Mouse (Mus musculus): ENCODE data around the gene Cd28.

Gene Cd28

DNA sequence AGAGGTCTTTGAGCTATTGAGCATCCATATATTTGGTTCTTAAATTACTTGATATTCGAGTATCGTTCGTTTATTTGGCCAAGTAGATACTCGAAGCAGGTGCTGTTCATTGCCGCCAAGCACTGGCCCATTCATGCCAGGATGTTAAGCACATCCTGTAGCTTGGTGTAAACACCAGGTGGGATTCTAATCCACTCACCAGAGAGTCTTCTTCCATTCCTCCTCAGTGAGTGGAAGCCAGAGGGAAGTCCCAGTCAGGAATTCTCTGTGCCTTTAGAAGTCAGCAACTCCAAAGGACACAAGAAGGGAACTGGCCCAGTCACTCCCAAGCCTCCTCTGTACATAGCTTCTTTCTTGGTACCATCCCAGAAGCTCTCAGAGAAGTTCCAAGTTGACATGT lies at the start of gene Cd28:
Gene Cd28 (plus strand): TSS at position 234 of the 400 bp plus-strand sequence.
- no peak for DNase-seq (ENCODE audit: low spot score)

GRCm38 (mm10) chr1:60667873-60668616 lies 48.6 kb upstream of the Cd28 start:
- DNase-seq (ENCODE audit: low spot score) = peak; percentile 43

DNA sequence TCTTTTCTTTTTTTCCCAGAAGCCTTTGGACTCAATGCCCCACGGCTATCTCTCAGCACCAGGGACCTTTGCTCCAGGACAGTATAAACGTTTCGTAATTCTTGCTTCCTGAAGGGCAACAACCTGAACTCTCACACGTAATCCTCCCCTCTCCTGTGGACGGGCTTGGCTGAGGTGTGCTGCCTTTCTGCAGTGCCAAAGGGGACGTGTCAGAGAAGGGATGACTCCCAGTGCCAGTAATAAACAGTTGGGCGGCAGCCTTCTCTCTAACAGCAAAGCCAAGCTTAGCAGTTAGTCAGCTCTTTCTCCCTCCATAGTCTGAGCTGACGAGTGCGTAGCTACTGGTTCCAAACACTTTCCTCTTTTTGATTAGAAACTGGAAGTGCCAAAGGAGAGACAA lies 47.6 kb upstream of the Cd28 start:
- peak; percentile 35 for DNase-seq (ENCODE audit: low spot score)

DNA sequence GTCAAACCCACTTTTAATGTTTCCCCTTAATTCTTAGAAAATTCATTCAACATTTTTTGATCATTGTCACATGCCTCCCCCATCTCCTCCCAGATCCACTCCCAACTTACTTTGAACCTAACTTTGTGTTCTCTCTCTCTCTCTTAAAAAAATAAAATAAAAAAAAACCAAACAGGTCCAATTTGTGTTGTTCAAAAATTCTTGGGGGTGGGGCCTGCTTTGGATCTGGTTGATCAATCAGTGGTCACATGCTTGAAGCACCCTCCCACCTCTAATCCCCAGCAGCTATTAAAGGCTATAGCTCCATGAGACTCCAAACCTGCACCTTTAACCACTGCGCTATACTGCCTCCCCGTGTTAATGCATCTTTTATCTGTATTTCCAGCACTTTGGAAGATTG lies 46.9 kb upstream of the Cd28 start:
- DNase-seq (ENCODE audit: low spot score) = no peak

GRCm38 (mm10) chr1:60670172-60670571 lies 46.4 kb upstream of the Cd28 start:
- no peak for DNase-seq (ENCODE audit: low spot score)

GRCm38 (mm10) chr1:60683766-60684165 lies 32.8 kb upstream of the Cd28 start:
- DNase-seq (ENCODE audit: low spot score) = no peak

- DNase-seq (ENCODE audit: low spot score) = no peak
These were observed 20.3 kb upstream of the Cd28 start for GRCm38 (mm10) chr1:60696115-60696895.

GRCm38 (mm10) chr1:60702641-60703040 lies 14.0 kb upstream of the Cd28 start:
- DNase-seq (ENCODE audit: low spot score) = no peak

DNA sequence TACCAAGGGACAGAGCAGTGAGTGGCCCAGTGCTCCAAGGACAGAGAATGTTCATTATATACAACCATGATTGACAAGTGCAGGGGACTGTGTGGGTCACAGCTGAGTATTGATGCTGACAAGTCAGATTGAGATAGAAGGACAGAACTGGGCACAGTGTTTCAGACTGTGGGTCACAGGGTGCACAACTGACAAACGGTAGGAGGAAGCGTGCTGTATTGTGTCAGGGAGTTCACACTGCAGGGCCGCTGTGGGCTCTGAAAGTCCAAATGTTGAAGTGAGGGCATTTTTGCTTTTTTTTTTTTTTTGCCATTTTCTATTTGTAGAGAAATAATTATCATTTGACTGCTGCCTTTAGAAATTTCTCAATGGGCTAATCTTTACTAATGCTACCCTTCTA lies 3.4 kb upstream of the Cd28 start:
- DNase-seq (ENCODE audit: low spot score) = no peak

DNA sequence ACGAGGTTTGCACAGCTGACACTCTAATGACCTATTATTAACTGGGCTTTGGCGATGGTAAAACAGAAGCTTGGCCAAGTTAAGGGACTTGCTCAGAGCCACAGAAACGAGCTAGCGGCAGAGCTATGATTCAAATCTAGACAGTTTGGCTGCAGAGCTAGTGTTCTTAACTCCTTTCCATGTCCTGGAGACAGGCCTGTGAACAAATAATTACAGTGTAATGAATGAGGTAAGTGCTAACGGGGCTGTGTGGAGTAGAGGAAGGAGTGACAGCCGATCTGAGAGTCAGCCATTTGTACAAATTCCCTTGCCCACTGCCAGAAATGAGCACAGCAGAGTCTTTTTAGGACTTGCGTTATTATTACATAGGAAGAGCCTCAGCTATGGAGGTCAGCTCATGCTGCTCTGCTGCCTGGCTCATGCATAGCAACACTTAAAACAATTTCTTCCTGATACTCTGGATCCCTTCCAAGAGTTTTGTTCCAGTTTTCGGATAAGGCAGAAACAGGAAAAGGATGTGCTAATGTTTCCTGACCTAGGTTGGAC lies 876 bp upstream of the Cd28 start:
- peak; percentile 77 for DNase-seq (ENCODE audit: low spot score)

DNA sequence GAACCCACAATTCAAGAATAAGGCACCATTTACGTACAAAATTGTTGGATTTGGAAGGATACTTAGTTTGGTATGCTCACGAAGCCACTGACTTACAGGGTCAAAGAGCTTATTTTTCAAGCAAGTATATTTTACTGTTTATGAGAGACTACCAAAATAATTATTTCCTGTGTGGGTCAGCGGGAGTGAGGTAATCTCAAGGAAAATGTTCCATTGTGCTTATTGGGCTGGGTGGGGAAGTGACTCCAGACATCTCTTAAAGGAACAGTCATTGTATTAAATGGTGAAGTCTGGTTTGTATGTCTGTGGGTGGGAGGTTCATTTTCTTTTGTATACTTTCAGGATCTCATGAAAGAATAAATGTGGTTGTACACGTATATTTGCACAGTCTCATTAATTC lies 2.0 kb downstream of the Cd28 start:
- DNase-seq (ENCODE audit: low spot score) = peak; percentile 53

DNA sequence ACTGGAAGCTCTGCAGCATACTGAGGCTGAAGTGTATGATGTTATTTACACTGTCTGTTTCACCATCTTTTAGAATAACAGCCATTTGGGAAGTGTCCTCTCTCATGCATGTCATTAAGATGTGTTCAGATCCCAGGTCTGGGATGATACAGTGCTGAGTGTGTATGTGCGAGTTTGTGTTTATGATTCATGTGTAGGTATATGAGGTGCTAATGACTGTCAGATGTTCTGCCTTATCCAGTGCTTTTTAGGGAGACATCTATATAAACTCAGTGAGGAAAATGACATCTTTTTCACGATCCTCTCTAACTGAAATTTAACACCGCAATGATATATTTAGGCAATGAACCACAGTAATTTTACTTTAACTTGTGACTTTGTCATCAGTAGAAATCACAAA lies 7.0 kb downstream of the Cd28 start:
- DNase-seq (ENCODE audit: low spot score) = no peak

DNA sequence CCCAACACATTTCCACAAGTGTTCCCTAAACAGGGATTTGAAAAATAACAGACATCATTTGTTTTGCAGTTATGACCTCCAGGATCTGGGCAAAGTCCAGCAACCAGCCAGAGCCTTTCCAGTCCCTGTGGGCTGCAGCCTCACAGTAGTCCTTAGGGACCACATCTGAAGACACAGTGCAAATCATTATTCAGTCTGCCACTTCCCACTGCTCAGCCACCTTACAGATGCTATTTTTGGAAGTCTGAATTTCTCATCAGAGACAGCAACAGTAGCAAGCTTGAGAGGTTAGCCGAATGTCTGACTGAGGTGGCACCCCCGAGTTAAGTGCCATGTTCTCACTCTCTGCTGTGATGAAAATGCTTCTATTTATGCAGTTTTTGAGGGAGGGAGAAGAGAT lies 15.3 kb downstream of the Cd28 start:
- DNase-seq (ENCODE audit: low spot score) = no peak

DNA sequence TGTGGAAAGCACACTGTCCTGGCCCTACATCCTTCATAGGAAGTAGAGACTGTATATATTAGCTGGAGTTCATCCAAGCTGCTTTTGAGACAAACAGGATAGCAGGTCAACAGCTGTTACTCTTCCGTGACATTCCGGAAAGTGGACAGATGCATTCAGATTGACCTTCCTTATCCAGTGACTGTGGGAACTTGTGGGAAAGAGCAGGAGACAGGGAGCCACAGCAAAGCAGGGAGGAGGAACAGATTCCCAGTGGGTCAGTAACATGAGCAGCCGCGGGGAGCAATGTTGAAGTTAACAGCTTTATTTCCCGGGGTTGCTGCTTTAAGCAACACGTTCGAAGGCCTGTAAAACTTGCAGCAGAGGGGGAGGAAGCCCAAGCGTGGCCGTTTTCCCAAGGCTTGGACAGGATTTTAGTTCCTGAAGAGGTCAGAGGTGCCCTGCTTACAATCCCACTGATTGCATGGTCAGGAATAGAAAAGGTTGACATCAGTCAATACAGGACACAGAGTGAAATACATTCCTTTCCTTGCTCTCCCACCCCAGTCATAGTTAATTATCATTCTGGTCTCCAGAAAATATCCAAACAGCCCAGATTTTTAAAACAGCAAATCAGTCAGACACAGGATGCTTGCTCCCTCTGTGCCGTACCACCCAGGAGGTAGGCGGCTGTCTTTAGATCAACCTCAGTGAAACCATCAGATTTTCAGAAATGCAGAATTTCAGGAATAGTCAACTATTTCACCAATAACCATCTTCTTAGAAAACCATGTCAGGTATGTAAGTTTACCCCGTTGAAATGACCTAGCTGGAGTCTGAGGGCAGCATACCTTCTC lies 18.7 kb downstream of the Cd28 start:
- peak; percentile 46 for DNase-seq (ENCODE audit: low spot score)

DNA sequence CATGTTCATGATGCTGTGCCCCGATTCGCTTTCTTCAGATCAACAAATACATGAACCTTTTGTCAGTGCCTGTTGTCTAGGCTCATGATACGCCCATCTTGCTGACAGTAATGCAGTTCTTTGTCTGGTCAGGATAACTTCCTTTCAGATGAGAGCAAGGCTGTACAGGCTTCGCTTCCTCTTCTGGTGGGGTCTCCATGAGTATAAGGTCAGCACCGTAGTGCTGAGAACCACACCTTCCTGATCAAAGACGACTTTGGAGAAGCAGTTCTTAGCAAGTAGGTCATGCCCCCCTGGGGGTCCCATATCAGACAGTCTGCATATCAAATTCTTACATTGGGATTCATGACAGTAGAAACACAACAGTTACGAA lies 19.3 kb downstream of the Cd28 start:
- DNase-seq (ENCODE audit: low spot score) = no peak

- no peak for DNase-seq (ENCODE audit: low spot score)
These were observed 27.7 kb downstream of the Cd28 start for GRCm38 (mm10) chr1:60744266-60744665.

GRCm38 (mm10) chr1:60745664-60746063 lies 29.1 kb downstream of the Cd28 start:
- no peak for DNase-seq (ENCODE audit: low spot score)

DNA sequence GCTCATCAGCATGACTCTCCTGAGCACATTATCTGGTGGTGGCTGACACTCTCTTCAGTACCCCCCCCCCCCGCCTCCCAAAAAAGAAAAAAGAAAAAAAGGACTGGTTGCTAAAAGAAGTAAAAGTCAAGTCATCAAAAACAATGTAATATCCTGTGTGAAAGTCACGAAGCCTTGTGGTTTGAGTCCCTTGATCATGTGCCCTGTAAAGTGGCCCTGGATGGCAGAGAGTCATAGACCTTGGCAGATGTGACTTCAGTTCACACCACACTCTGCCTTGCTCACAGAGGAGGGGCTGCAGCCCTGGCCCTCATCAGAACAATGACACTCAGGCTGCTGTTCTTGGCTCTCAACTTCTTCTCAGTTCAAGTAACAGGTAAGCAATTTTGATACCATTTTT lies 29.6 kb downstream of the Cd28 start:
- DNase-seq (ENCODE audit: low spot score) = peak; percentile 27

GRCm38 (mm10) chr1:60746856-60747255 lies 30.3 kb downstream of the Cd28 start:
- no peak for DNase-seq (ENCODE audit: low spot score)

DNA sequence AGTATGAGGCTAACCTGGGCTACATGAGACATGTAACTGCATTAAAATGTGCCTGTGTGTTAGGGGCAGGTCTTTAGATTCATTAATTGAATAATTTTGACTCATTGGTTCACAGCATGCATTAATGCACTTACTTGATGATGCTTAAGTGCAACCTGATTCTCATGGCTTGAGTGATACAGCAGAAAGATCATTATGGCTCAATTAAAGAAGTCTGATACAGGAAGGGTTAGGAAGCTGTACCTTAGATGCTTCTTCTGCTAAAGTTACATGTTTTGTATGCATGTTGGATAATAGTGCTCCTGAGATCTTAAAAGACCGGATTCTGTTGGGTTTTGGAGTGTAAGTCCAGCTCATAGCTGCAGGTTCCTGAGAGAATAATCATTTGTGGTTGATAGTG lies 31.7 kb downstream of the Cd28 start:
- DNase-seq (ENCODE audit: low spot score) = no peak

- no peak for DNase-seq (ENCODE audit: low spot score)
These were observed 32.3 kb downstream of the Cd28 start for GRCm38 (mm10) chr1:60748936-60749335.

DNA sequence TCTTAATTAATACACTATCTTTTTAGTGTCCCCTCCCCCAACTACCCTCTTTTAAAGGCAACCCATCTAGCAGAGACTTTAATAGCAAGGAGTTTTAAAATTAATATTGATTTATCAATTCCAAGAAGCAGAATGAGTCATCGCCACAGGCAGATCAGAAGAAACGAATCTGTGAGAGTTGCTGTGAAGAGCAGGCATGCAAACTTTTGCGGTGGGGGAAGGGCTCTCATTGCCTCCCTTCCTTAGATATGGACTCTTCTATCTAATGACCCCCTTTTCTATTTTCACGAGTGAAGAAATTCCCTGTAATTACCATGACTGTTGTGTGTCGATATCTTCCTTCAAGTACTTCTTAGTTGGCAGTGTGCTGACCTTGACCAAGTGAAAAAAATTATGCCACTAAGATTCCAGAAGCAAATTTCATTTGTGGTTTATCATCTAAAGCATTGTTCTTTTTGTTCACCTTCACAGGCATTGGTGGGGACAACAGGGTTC lies 32.8 kb downstream of the Cd28 start:
- DNase-seq (ENCODE audit: low spot score) = no peak

Data from lung, postnatal 25 days (tissue).